Mouse (Mus musculus) stomach, embryonic 14.5 days (tissue): ENCODE measurements around the gene Elane. TPM values are rescaled to one million over a fixed set of nuclear protein-coding genes. Genes with fewer than 3 reads are reported as not detected.

ENCODE experiments used
- ATAC-seq: fragments of 200-750 bp; cut with Nextera tagmentation; 2 replicates; pipeline ENCODE4 v1.8.0; 2017; ENCODE audit warnings: low read depth, moderate TSS enrichment; ENCODE audit not compliant: insufficient number of reproducible peaks, insufficient read depth, low FRiP score
- H3K27ac ChIP-seq: fragments of 300-500 bp; sonication (generic); 2 replicates; pipeline ENCODE4 v1.5.1; 2014; ENCODE audit warnings: mild to moderate bottlenecking, low read length, moderate library complexity, mixed read lengths
- H3K27me3 ChIP-seq: fragments of 300-500 bp; sonication (generic); 2 replicates; pipeline ENCODE4 v1.6.1; 2014; ENCODE audit warnings: low read length, control low read depth, mixed read lengths; ENCODE audit not compliant: control insufficient read depth, insufficient read depth
- H3K36me3 ChIP-seq: fragments of 300-500 bp; sonication (generic); 2 replicates; pipeline ENCODE4 v1.6.1; 2014; ENCODE audit warnings: mild to moderate bottlenecking, control low read depth, low read length, moderate library complexity, mixed read lengths; ENCODE audit not compliant: control insufficient read depth, insufficient read depth
- H3K4me1 ChIP-seq: fragments of 300-500 bp; sonication (generic); 2 replicates; pipeline ENCODE4 v1.6.1; 2014; ENCODE audit warnings: low read length, control low read depth, mixed read lengths; ENCODE audit not compliant: control insufficient read depth, insufficient read depth
- H3K4me2 ChIP-seq: fragments of 300-500 bp; sonication (generic); replicated peaks from 2 replicates; pipeline ENCODE4 v1.6.1; 2014; ENCODE audit warnings: low read depth, low read length, control low read depth
- H3K4me3 ChIP-seq: fragments of 300-500 bp; sonication (generic); 2 replicates; pipeline ENCODE4 v1.5.1; 2014; ENCODE audit warnings: low read depth, low read length, control low read depth
- H3K9ac ChIP-seq: fragments of 300-500 bp; sonication (generic); replicated peaks from 2 replicates; pipeline ENCODE4 v1.6.1; 2014; ENCODE audit warnings: low read depth, mild to moderate bottlenecking, control low read depth, low read length, moderate library complexity, mixed read lengths
- H3K9me3 ChIP-seq: fragments of 300-500 bp; sonication (generic); 2 replicates; pipeline ENCODE4 v1.6.1; 2016; ENCODE audit warnings: low read depth, low read length, control low read depth; ENCODE audit not compliant: control insufficient read depth
- WGBS: fragments of 180-500 bp; shearing (Covaris S2); extraction: QIAGEN DNeasy Blood & Tissue Kit; methylation state at CpG from one replicate; pipeline ENCODE4 v1.1.7; 2014; 5-methylcytosine and 5-hydroxymethylcytosine counted together
- polyA plus RNA-seq: library from polyadenylated mRNA; unstranded; fragments of >200 nt; fragmentation: Nextera tagmentation; extraction: Ambion mirVana; gene quantifications from 2 replicates; pipeline ENCODE4 v1.2.1, GENCODE M21; 2014

Elane gene
- polyA plus RNA-seq, 1 experiment from 2014 or later: 3.3 TPM

DNA sequence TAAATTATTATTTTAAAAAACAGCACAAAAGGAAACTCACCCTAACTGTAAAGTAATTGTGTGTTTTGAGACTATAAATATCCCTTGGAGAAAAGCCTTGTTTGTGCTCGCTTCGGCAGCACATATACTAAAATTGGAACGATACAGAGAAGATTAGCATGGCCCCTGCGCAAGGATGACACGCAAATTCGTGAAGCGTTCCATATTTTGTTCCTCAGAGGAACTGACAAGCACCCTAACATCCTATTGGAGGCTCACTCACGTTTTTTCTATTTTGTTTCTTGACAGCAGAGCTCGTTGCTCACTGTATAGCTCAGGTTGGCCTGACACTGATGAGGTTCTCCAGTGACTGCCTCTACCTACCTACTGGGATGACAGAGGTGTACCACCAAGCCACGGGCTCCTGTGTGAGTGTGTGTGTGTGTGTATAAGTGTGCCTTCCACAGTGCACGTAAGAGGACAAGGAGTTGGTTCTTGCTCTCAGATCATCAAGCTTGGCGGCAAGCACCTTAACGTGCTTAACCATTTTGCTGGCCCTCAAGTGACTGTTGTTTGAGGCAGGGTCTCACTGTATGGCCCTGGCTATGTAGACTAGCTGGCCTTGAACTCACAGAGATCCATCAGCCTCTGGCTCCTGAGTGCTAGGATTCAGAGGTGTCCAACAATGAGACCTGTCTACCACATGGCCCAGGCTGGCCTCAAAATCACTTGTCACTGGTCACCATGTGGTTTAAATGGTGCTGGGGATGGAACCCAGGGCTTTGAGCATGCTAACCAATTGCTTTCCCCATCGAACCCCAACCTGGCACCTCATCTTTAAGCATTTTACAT, 23.3 kb downstream of the Elane start:
- H3K36me3 ChIP-seq: peaks cover 37% of the 10 kb centered on the region
- peaks cover 5% of the 10 kb centered on the region; the same call in 1 of the 2 replicates for H3K4me1 ChIP-seq
- H3K9ac ChIP-seq: no peak overlapping the region; the same call in 1 of the 2 replicates
- ATAC-seq: peak; percentile 33; the same call in 1 of the 2 replicates
- peak overlapping the region; percentile 28 for H3K4me2 ChIP-seq
- no peaks in the 10 kb centered on the region for H3K27me3 ChIP-seq
- H3K4me3 ChIP-seq: peak overlapping the region; percentile 37; the same call in 1 of the 2 replicates
- H3K27ac ChIP-seq: peak overlapping the region; percentile 78; the same call in 1 of the 2 replicates
- no peaks in the 10 kb centered on the region for H3K9me3 ChIP-seq
- WGBS: 24% methylated on average over 14 of the region's 14 CpGs

DNA sequence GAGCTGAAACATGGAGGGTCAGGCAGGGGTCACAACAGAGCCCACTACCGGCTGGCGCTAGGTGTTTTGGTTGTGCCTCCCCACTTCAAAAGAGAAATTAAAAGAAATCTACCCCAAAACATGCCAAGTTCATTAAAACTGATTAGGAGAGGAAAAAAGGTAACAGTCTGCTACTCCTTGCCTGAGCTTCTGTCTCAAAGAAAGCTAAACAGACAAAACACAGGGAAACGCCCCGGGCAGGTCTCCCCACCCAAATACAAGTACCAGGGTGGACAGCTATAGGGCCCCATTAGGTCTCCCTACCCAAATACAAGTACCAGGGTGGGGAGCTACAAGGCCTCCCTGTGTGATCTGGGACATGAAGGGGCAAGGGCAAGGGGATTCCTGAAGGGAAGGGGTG, 24.5 kb downstream of the Elane start, which contains the start of gene Gm26602:
Gene Gm26602, plus strand, starts transcription at position 301 of the 400 bp plus-strand sequence.
- ATAC-seq: no peak
- H3K36me3 ChIP-seq: peaks cover 29% of the 10 kb centered on the region
- H3K27ac ChIP-seq: peak within 1 kb of the TSS; percentile 55; the same call in 1 of the 2 replicates
- no peak within 1 kb of the TSS; the same call in 1 of the 2 replicates for H3K9ac ChIP-seq
- H3K9me3 ChIP-seq: no peaks in the 10 kb centered on the region
- H3K4me3 ChIP-seq: no peak within 1 kb of the TSS
- 95% methylated on average over 4 of the region's 4 CpGs for WGBS
- H3K4me1 ChIP-seq: peaks cover 17% of the 10 kb centered on the region; the same call in 1 of the 2 replicates
- no peak within 1 kb of the TSS for H3K4me2 ChIP-seq
- no peaks in the 10 kb centered on the region for H3K27me3 ChIP-seq

DNA sequence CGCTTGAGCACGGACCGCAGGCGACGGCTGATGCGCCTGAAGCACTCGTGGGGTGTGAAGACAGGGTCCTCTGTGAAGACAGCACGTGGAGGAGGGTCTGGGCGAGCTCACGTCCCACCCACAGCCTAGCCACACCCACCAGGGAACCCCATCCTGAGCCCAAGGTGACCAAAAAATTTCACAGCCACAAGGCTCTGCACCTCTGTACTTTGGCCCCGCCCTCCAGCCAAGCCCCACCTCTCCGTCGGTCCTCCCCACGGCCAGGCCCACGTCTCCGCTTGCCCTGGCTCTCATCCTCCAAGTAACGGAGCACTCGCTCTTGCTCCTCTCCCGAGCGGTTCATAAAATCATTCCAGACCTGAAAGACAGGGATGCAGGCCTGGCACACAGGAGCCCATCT, 26.4 kb downstream of the Elane start:
- Histone ChIP-seq H3K36me3 (peaks cover 17% of the 10 kb centered on the region), H3K4me1 (peaks cover 24% of the 10 kb centered on the region), H3K27ac (no peak overlapping the region), H3K4me2 (no peak overlapping the region), H3K9me3 (no peaks in the 10 kb centered on the region), H3K9ac (no peak overlapping the region), H3K4me3 (no peak overlapping the region), H3K27me3 (peaks cover 2% of the 10 kb centered on the region; the same call in 1 of the 2 replicates)
- no peak for ATAC-seq
- WGBS: 71% methylated on average over 20 of the region's 20 CpGs

DNA sequence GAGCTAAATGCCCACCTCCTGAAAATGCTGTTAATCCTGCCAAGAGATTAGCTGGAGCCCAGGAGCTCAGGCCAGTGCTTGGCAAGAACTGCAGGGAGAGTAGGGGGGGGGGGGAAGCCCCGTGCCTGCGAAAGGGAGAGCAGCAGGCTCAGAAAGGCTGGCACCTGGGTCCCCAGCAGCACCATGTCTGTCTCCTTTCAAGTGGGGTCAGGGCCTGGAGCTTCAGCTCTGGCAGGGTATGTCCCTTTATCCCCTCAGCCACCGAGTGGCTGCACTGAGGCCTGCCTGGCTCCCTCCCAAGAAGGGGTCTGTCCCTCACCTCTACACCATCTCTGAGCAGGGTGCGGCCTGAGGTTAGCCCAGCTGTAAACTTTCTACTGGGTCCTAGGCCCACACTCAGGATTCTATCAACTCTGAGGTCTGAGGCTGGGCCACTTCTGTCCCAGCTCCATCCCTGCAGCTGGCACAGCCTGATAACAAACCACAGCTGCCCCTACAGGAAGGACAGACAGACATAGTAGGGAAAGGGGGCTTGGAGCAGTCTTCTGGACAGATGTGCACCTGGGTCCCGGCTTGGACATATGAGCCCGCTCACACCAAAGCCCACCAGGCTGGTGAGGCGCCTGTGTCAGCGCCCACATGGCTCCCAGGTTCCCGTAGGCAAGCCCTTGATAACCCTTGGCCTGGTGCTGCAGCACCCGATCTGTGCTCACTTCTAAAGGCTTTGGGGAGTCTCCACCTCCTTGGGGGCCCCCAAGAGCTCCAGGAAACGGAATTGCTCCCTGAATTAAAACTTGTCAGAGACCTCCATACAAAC, 28.3 kb downstream of the Elane start:
- H3K27ac ChIP-seq: no peak overlapping the region
- peaks cover 17% of the 10 kb centered on the region for H3K36me3 ChIP-seq
- 64% methylated on average over 11 of the region's 11 CpGs for WGBS
- no peak overlapping the region for H3K9ac ChIP-seq
- peaks cover 32% of the 10 kb centered on the region for H3K4me1 ChIP-seq
- peaks cover 22% of the 10 kb centered on the region for H3K27me3 ChIP-seq
- H3K4me3 ChIP-seq: no peak overlapping the region
- ATAC-seq: no peak
- H3K9me3 ChIP-seq: no peaks in the 10 kb centered on the region
- 0 out of 2 replicates have a peak overlapping the region, but pooled peaks have one; percentile 5 for H3K4me2 ChIP-seq

DNA sequence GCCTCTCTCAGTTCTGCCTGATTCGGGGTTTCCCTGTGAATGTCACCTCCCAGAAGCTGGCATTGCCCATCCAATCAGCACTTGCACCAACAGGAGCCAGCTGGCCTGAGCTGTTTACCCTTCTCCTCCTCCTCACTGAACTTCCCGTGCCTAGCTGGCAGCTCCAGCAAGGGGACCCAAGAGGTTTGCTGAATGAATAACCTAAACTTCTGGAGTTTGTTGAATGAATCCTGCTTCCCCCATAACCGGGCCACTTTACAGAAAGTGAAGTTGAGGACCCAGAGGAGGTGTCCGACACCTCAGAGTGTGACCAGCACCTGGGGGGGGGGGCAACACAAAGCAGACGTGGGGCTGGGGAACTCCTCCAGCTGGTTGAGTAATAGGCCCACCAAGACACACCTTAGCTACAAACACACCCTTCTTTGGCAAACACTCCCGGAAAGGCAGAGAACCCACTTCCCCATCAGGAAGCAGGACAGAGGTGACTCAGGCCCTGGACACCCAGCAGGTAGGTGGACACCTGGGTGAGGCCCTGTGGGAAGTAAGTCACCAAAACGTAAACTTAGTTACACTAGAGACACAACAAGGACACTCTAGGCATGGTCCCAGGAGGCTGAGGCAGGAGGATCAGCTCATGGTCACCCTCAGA, 29.0 kb downstream of the Elane start:
- 59% methylated on average over 7 of the region's 7 CpGs for WGBS
- no peaks in the 10 kb centered on the region for H3K9me3 ChIP-seq
- H3K4me2 ChIP-seq: peak overlapping the region; percentile 85
- H3K27me3 ChIP-seq: peaks cover 27% of the 10 kb centered on the region
- peaks cover 35% of the 10 kb centered on the region for H3K4me1 ChIP-seq
- peak overlapping the region; percentile 73; the same call in 1 of the 2 replicates for H3K9ac ChIP-seq
- H3K27ac ChIP-seq: peak overlapping the region; percentile 33; the same call in 1 of the 2 replicates
- H3K36me3 ChIP-seq: peaks cover 17% of the 10 kb centered on the region
- no peak for ATAC-seq
- H3K4me3 ChIP-seq: no peak overlapping the region

DNA sequence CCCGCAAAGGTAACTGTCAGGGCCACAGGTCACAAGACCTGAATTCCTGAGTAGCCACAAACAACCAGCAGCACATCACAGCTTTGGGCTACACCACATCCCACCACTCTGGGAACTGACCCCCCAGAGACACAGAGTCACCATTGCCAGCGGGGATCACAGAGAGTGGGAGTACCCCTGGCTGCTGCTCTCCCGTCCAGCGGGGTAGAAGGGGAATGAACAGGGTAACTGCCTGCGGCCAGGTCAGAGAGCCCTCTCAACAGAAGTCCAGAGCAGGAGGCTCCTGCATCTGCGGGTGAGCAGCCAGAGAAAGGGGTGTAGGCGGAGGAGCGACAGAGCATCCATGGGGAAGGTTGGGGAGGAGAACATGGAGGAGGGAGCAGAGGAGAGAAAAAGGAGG, 30.0 kb downstream of the Elane start:
- Histone ChIP-seq H3K36me3 (peaks cover 11% of the 10 kb centered on the region), H3K27ac (peak overlapping the region; percentile 52; the same call in 1 of the 2 replicates)

DNA sequence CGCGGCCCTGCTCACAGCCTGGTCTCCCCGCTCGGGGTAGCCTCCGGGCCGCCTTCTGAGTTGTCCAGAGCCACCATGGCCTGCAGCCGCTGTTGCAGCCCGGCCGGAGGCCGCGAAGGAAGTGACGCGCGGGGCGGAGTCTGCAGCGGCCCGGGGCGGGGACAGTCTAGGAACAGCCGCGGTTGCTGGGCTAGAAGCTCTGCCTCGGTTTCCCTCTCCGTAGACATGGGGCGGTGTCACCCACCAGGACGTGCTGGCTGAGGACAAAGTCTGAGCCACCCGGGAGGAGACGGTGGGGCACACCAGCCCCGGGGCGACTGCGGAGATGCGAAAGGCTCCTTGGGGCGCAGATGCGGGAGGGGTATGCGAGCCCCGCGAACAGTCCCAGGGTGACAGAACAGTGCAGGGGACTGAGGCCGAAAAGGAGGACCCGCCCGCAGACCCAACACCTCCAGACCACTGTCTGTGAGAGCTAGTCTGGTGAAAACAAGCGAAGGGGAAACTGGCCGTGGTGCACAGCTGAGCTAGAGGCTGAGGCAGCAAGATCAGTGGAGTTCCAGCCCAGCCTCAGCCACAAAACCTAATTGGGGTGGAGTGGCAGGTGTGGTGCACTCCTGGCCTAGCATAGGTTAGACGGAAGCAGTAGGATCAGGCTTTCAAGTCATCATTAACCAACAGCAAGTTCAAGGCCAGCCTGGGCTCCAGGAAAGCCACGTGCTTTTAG, 30.9 kb downstream of the Elane start, which contains the start of gene Kiss1r:
Gene Kiss1r, plus strand, starts transcription at position 164 of the 724 bp plus-strand sequence.
- peak; percentile 85 for ATAC-seq
- peaks cover 8% of the 10 kb centered on the region for H3K36me3 ChIP-seq
- peaks cover 45% of the 10 kb centered on the region for H3K4me1 ChIP-seq
- H3K27me3 ChIP-seq: peaks cover 43% of the 10 kb centered on the region
- 1% methylated on average over 42 of the region's 42 CpGs for WGBS
- H3K4me2 ChIP-seq: peak within 1 kb of the TSS; percentile 85
- H3K9ac ChIP-seq: peak within 1 kb of the TSS; percentile 73
- H3K4me3 ChIP-seq: peak within 1 kb of the TSS; percentile 52
- H3K9me3 ChIP-seq: no peaks in the 10 kb centered on the region
- H3K27ac ChIP-seq: peak within 1 kb of the TSS; percentile 52; the same call in 1 of the 2 replicates

More for the DNA sequence above, 30.0 kb downstream of the Elane start:
- H3K27me3 ChIP-seq: peaks cover 37% of the 10 kb centered on the region
- no peaks in the 10 kb centered on the region for H3K9me3 ChIP-seq
- H3K4me1 ChIP-seq: peaks cover 44% of the 10 kb centered on the region
- peak overlapping the region; percentile 85 for H3K4me2 ChIP-seq
- H3K4me3 ChIP-seq: peak overlapping the region; percentile 52
- no peak for ATAC-seq
- 5% methylated on average over 8 of the region's 8 CpGs for WGBS
- H3K9ac ChIP-seq: peak overlapping the region; percentile 73
